Mouse (Mus musculus): Measurements from ENCODE around the gene Cd200r3. TPM values are rescaled to one million over a fixed set of nuclear protein-coding genes. Genes with fewer than 3 reads are reported as not detected.

Gene Cd200r3
- total and polyA plus RNA-seq, 2 experiments from 2014 or later: 0.16 TPM; not detected in 1

- no peaks in the 10 kb centered on the region for H3K9me3 ChIP-seq (ENCODE audit: low read length)
- H3K27me3 ChIP-seq (ENCODE audit: insufficient read depth, low read length): no peaks in the 10 kb centered on the region
- H3K4me1 ChIP-seq (ENCODE audit: insufficient read depth): no peaks in the 10 kb centered on the region
- no peak for TF ChIP-seq CTCF (IDR thresholded peaks at IDR 0.05; ENCODE audit: low read depth)
- 85% methylated on average over 2 of the region's 2 CpGs for WGBS
- no peaks in the 10 kb centered on the region for H3K36me3 ChIP-seq (ENCODE audit: insufficient read depth)
- no peak overlapping the region for H3K4me2 ChIP-seq (ENCODE audit: low read depth)
- ATAC-seq (no peak), DNase-seq (no peak)
- H3K27ac ChIP-seq (ENCODE audit: low read depth, low read length): no peak overlapping the region
- no peak overlapping the region for H3K4me3 ChIP-seq (ENCODE audit: low read depth, low read length)
- no peak overlapping the region for H3K9ac ChIP-seq
Observed at GRCm38 (mm10) chr16:44978193-44978592, 34.7 kb downstream of the Cd200r3 start.

DNA sequence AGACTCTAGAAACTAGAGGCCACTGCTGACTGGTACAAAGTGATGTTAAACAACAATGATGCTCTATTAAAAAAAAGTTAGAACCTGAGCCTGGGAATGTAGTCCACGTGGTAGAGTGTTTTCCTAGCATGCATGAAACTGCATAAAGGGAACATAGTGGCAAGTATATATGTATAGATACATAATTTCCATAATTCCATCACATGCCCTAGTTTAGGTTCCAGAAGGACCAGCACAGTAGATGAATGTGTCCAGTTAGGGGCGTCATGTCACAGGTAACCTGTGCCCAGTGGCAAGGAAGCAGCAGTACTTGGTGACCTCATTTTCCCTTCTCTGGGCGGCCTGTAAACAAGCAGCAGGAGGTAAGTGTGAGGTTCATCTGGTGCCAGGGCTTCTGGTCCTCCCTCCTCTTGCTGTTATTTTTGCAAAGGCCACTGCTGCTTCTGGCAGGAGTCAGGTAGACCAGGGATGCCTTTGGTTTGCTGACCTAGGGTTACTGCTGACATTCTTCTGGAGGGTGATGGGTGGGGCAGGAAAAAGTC lies 35.9 kb downstream of the Cd200r3 start:
- H3K9ac ChIP-seq: no peak overlapping the region
- H3K4me2 ChIP-seq (ENCODE audit: low read depth): no peak overlapping the region
- no peak for TF ChIP-seq CTCF (IDR thresholded peaks at IDR 0.05; ENCODE audit: low read depth)
- H3K4me3 ChIP-seq (ENCODE audit: low read depth, low read length): no peak overlapping the region
- 83% methylated on average over 3 of the region's 3 CpGs for WGBS
- H3K27ac ChIP-seq (ENCODE audit: low read depth, low read length): no peak overlapping the region
- no peaks in the 10 kb centered on the region for H3K27me3 ChIP-seq (ENCODE audit: insufficient read depth, low read length)
- ATAC-seq (no peak), DNase-seq (no peak)
- H3K4me1 ChIP-seq (ENCODE audit: insufficient read depth): no peaks in the 10 kb centered on the region
- no peaks in the 10 kb centered on the region for H3K36me3 ChIP-seq (ENCODE audit: insufficient read depth)
- H3K9me3 ChIP-seq (ENCODE audit: low read length): no peaks in the 10 kb centered on the region

- ATAC-seq (no peak), DNase-seq (no peak)
- H3K9me3 ChIP-seq (ENCODE audit: low read length): no peaks in the 10 kb centered on the region
- no peak overlapping the region for H3K27ac ChIP-seq (ENCODE audit: low read depth, low read length)
- H3K36me3 ChIP-seq (ENCODE audit: insufficient read depth): no peaks in the 10 kb centered on the region
- no peak overlapping the region for H3K4me3 ChIP-seq (ENCODE audit: low read depth, low read length)
- no peaks in the 10 kb centered on the region for H3K27me3 ChIP-seq (ENCODE audit: insufficient read depth, low read length)
- no peak overlapping the region for H3K4me2 ChIP-seq (ENCODE audit: low read depth)
- no peaks in the 10 kb centered on the region for H3K4me1 ChIP-seq (ENCODE audit: insufficient read depth)
- TF ChIP-seq CTCF (IDR thresholded peaks at IDR 0.05; ENCODE audit: low read depth): no peak
- WGBS: 81% methylated on average over 2 of the region's 2 CpGs
- no peak overlapping the region for H3K9ac ChIP-seq
Observed at GRCm38 (mm10) chr16:44982972-44983371, 39.5 kb downstream of the Cd200r3 start.

DNA sequence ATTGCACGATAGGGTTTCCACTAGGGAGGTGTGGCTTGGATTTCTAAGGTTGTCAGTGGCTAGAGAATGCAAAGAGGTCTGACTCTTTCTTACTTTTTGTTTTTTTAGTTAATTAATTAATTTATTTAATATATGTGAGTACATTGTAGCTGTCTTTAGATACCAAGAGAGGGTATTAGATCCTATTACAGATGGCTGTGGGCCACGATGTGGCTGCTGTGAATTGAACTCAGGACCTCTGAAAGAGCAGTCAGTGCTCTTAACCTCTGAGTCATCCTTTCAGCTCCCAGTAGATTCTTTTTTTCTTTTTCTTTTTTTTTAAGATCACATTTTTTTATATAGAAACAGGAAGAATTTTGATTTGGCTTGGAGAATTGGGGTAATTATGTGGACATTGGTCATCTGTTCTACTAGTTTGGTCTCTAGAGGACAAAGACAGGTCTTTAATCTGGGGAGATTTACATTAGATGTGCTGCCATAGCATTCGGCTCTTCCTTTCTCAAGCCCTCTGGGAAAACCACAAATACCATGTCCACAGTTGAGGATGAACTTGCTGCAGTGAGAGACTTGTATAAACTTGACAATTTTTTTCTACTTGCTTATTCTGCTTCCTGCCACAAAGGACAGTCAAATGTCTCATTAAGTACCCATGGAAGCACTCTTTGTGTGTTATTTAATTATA lies 40.0 kb downstream of the Cd200r3 start:
- WGBS: 68% methylated on average over 3 of the region's 3 CpGs
- TF ChIP-seq CTCF (IDR thresholded peaks at IDR 0.05; ENCODE audit: low read depth): no peak
- Histone ChIP-seq H3K4me1 (ENCODE audit: insufficient read depth) (no peaks in the 10 kb centered on the region), H3K9me3 (ENCODE audit: low read length) (no peaks in the 10 kb centered on the region), H3K27ac (ENCODE audit: low read depth, low read length) (no peak overlapping the region), H3K4me3 (ENCODE audit: low read depth, low read length) (no peak overlapping the region), H3K9ac (no peak overlapping the region), H3K4me2 (ENCODE audit: low read depth) (no peak overlapping the region), H3K27me3 (ENCODE audit: insufficient read depth, low read length) (no peaks in the 10 kb centered on the region), H3K36me3 (ENCODE audit: insufficient read depth) (no peaks in the 10 kb centered on the region)
- DNase-seq (no peak), ATAC-seq (no peak)

DNA sequence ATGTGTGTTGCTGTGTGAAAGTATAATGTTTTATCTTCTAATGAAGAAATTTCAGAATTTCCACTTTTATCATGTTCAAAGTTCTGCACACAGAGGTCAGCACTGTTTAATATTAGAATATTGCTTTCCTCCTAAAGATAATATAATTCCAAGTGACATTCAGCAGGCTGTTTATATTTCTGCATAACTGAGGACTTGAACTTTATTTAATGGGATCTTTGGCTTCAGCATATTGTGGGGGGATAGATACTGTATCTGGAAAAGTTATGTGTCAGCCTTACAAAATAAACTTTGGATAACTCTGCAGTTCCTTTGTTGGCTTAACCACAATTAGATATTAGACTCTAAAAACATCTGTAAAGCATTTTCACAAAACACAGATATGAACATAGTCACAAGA lies 40.6 kb downstream of the Cd200r3 start:
- DNase-seq (no peak), ATAC-seq (no peak)
- no peaks in the 10 kb centered on the region for H3K36me3 ChIP-seq (ENCODE audit: insufficient read depth)
- no peak overlapping the region for H3K27ac ChIP-seq (ENCODE audit: low read depth, low read length)
- TF ChIP-seq CTCF (IDR thresholded peaks at IDR 0.05; ENCODE audit: low read depth): no peak
- H3K9me3 ChIP-seq (ENCODE audit: low read length): no peaks in the 10 kb centered on the region
- no peak overlapping the region for H3K9ac ChIP-seq
- no peaks in the 10 kb centered on the region for H3K27me3 ChIP-seq (ENCODE audit: insufficient read depth, low read length)
- H3K4me2 ChIP-seq (ENCODE audit: low read depth): no peak overlapping the region
- H3K4me1 ChIP-seq (ENCODE audit: insufficient read depth): no peaks in the 10 kb centered on the region
- no peak overlapping the region for H3K4me3 ChIP-seq (ENCODE audit: low read depth, low read length)

DNA sequence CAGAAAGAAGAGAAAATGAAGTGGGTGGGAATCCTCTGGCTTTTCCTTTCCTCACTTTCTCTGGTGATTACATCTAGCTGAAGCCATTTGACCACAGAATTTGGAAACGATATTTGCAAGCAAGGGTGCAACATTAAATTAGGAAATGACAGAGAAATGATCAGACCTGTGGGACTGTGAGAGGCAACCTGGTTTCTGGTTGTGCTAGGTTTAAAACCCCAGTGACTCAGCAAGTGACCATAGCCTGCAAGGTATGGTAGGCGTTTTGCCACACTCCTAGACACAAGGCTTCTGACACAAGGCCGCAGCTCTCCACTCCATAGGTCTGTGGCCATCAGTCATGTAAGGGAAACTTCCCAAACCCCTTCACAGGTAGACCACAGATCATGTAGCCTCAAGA lies 41.4 kb downstream of the Cd200r3 start:
- no peak for DNase-seq
- no peak overlapping the region for H3K9ac ChIP-seq
- WGBS: 80% methylated on average over 3 of the region's 3 CpGs

GRCm38 (mm10) chr16:44986029-44986428 lies 42.6 kb downstream of the Cd200r3 start:
- Histone ChIP-seq H3K4me1 (ENCODE audit: insufficient read depth) (no peaks in the 10 kb centered on the region), H3K4me2 (ENCODE audit: low read depth) (no peak overlapping the region), H3K9ac (no peak overlapping the region), H3K9me3 (ENCODE audit: low read length) (no peaks in the 10 kb centered on the region), H3K27me3 (ENCODE audit: insufficient read depth, low read length) (no peaks in the 10 kb centered on the region), H3K4me3 (ENCODE audit: low read depth, low read length) (no peak overlapping the region), H3K27ac (ENCODE audit: low read depth, low read length) (no peak overlapping the region), H3K36me3 (ENCODE audit: insufficient read depth) (no peaks in the 10 kb centered on the region)
- no peak for DNase-seq
- TF ChIP-seq CTCF (IDR thresholded peaks at IDR 0.05; ENCODE audit: low read depth): no peak
- no peak for ATAC-seq
- 73% methylated on average over 2 of the region's 2 CpGs for WGBS

More for the DNA sequence above, 41.4 kb downstream of the Cd200r3 start:
- TF ChIP-seq CTCF (IDR thresholded peaks at IDR 0.05; ENCODE audit: low read depth): no peak
- H3K4me2 ChIP-seq (ENCODE audit: low read depth): no peak overlapping the region
- H3K27ac ChIP-seq (ENCODE audit: low read depth, low read length): no peak overlapping the region
- ATAC-seq: no peak
- no peaks in the 10 kb centered on the region for H3K4me1 ChIP-seq (ENCODE audit: insufficient read depth)
- H3K36me3 ChIP-seq (ENCODE audit: insufficient read depth): no peaks in the 10 kb centered on the region
- H3K4me3 ChIP-seq (ENCODE audit: low read depth, low read length): no peak overlapping the region
- H3K27me3 ChIP-seq (ENCODE audit: insufficient read depth, low read length): no peaks in the 10 kb centered on the region
- no peaks in the 10 kb centered on the region for H3K9me3 ChIP-seq (ENCODE audit: low read length)

Data from forebrain, postnatal 0 days (tissue).